Mouse (Mus musculus): ENCODE results near the gene Alox8. TPM values are rescaled to one million over a fixed set of nuclear protein-coding genes. Genes with fewer than 3 reads are reported as not detected.

Alox8 gene
- polyA plus RNA-seq, 1 experiment: 0.43 TPM

DNA sequence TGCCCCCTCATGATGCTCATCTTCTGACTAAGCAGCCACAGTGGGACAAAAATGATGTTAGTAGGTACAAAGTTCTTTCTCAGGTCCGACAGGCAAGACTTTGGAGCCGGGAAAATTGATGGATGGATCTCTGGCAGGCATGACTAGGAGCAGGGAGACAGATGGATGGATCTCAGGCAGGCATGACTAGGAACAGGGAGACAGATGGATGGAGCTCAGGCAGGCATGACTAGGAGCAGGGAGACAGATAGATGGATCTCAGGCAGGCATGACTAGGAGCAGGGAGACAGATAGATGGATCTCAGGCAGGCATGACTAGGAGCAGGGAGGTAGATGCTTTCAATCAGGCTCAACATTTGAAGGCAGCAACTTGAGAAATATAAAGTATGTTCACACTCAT is 13.8 kb upstream of the Alox8 start:
- no peaks in the 10 kb centered on the region for H3K4me1 ChIP-seq (replicated peaks; ENCODE audit: control insufficient read depth, insufficient read depth, low read length)
- H3K4me3 ChIP-seq (ENCODE audit: control insufficient read depth, insufficient read depth, low read length): no peak overlapping the region
- no peak overlapping the region for H3K27ac ChIP-seq (ENCODE audit: control insufficient read depth, insufficient read depth, low read length)
- no peak for DNase-seq
- TF ChIP-seq POLR2A (IDR thresholded peaks at IDR 0.05; ENCODE audit: control insufficient read depth, extremely low read depth, insufficient read depth, low read length, poor library complexity) (no peak), CTCF (IDR thresholded peaks at IDR 0.05; ENCODE audit: borderline replicate concordance, control insufficient read depth, extremely low read depth, insufficient read depth, low read length, poor library complexity) (no peak)
- no peaks in the 10 kb centered on the region for H3K36me3 ChIP-seq (ENCODE audit: control insufficient read depth, insufficient read depth, low read length)
- H3K27me3 ChIP-seq (ENCODE audit: control insufficient read depth, insufficient read depth, low read length): no peaks in the 10 kb centered on the region
- 79% methylated on average over 2 of the region's 2 CpGs for WGBS

DNA sequence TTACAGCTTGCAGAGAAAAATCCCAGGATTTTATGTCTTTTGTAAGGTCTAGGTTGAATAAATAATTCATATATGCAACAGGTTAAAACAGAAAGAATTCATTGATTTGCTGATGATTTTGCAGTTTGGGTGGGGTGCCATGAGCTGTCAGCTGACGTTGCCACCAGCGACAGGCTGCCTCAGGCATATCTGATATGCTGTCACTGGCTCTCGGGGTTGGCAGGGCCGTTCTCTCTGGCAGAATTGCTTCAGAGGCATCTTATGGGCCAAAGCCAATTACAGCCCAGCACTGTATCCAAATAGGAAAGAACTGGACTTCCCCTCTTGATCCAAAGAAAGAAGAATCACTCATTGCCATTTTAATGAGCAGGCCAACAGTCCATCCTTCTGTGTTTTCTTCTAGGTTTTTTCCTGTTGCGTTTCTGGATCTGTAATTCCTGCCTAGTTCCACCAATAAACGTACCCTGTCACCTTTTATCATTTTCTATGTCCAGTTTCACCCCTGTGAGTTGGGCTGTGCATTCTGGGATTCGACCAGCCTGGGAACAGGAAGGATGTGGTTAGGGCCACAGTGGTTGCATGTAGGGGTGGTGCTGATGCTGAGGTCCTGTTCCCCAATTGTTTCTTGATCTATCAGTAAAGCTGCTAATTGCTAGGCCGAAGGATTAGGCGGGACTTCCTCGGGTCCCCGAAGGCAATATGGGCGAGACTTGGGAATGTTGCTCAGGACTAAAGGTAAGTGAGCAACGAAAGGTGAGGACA is 5.0 kb upstream of the Alox8 start:
- DNase-seq: no peak
- TF ChIP-seq POLR2A (IDR thresholded peaks at IDR 0.05; ENCODE audit: control insufficient read depth, extremely low read depth, insufficient read depth, low read length, poor library complexity) (no peak), CTCF (IDR thresholded peaks at IDR 0.05; ENCODE audit: borderline replicate concordance, control insufficient read depth, extremely low read depth, insufficient read depth, low read length, poor library complexity) (no peak)

DNA sequence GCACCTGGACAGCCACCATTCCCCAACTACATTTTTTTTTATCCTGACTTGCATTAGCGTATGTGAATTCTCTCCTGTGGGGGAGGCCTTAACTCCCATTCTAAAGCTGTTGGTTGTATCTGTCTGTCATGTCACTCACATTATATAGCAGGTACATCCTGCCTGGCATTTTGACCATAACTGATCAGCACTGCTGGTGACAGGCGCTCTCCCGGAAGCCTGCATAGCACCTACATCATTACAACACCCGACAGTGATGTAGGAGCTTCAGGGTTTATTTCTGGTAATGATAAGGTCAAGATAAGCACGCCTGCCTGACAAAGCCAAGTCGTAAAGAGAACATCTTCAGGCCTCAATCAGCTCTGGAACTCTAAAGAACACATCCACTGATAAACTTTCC is 2.6 kb upstream of the Alox8 start:
- H3K4me1 ChIP-seq (replicated peaks; ENCODE audit: control insufficient read depth, insufficient read depth, low read length): peaks cover 12% of the 10 kb centered on the region
- 0 out of 2 replicates have a peak, but pooled peaks cover 2% of the 10 kb centered on the region for H3K27me3 ChIP-seq (ENCODE audit: control insufficient read depth, insufficient read depth, low read length)
- H3K36me3 ChIP-seq (ENCODE audit: control insufficient read depth, insufficient read depth, low read length): no peaks in the 10 kb centered on the region
- H3K27ac ChIP-seq (ENCODE audit: control insufficient read depth, insufficient read depth, low read length): no peak overlapping the region
- 91% methylated on average over 6 of the region's 6 CpGs for WGBS
- TF ChIP-seq CTCF (IDR thresholded peaks at IDR 0.05; ENCODE audit: borderline replicate concordance, control insufficient read depth, extremely low read depth, insufficient read depth, low read length, poor library complexity): no peak
- no peak overlapping the region for H3K4me3 ChIP-seq (ENCODE audit: control insufficient read depth, insufficient read depth, low read length)
- DNase-seq: no peak

More for the DNA sequence above, 5.0 kb upstream of the Alox8 start:
- 53% methylated on average over 13 of the region's 13 CpGs for WGBS
- no peaks in the 10 kb centered on the region for H3K36me3 ChIP-seq (ENCODE audit: control insufficient read depth, insufficient read depth, low read length)
- no peak overlapping the region for H3K27ac ChIP-seq (ENCODE audit: control insufficient read depth, insufficient read depth, low read length)
- H3K27me3 ChIP-seq (ENCODE audit: control insufficient read depth, insufficient read depth, low read length): no peaks in the 10 kb centered on the region
- H3K4me3 ChIP-seq (ENCODE audit: control insufficient read depth, insufficient read depth, low read length): no peak overlapping the region
- peaks cover 2% of the 10 kb centered on the region for H3K4me1 ChIP-seq (replicated peaks; ENCODE audit: control insufficient read depth, insufficient read depth, low read length)

DNA sequence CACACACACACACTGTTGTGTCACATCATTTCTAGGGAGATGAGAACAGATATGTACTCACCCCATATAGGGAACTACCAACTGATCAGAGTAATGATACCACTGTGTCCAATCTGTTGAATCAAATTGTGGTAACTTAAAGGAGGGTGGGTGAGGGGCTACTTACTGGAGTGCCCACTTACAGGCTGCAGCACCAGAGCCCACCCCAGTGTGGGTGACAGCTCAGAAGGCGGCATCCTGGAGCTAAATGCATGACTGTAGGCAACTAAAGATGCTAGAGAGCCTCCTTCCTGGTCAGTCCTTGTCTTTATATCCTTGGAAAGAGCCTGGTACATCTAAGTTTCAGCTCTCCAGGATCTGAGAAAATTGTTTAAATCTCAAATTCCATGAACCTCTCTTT is 1.6 kb upstream of the Alox8 start:
- no peak for TF ChIP-seq POLR2A (IDR thresholded peaks at IDR 0.05; ENCODE audit: control insufficient read depth, extremely low read depth, insufficient read depth, low read length, poor library complexity)
- 88% methylated on average over 1 of the region's 1 CpGs for WGBS
- no peak overlapping the region for H3K4me3 ChIP-seq (ENCODE audit: control insufficient read depth, insufficient read depth, low read length)
- H3K36me3 ChIP-seq (ENCODE audit: control insufficient read depth, insufficient read depth, low read length): no peaks in the 10 kb centered on the region
- H3K27me3 ChIP-seq (ENCODE audit: control insufficient read depth, insufficient read depth, low read length): 0 out of 2 replicates have a peak, but pooled peaks cover 2% of the 10 kb centered on the region
- no peak overlapping the region for H3K27ac ChIP-seq (ENCODE audit: control insufficient read depth, insufficient read depth, low read length)
- DNase-seq: no peak
- H3K4me1 ChIP-seq (replicated peaks; ENCODE audit: control insufficient read depth, insufficient read depth, low read length): peaks cover 12% of the 10 kb centered on the region

DNA sequence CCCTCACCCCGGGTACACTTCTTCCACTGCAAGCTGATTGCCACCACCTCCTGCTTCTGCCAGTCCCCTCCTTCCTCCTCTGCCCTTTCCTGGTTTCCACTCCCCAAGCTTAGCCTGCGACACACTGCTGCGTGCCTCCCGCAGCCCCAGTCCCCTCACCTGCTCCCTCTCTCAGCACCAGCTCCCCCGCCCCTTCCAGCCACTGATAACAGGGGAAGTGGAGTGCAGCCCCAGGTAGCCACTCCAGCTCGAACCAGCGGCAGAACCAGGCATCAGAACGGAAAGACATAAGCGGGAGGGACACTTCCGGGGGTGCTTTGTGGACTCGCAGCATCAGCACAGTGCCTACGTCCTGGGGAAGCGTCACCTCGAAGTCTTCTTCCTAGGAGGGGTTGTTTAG is 449 bp downstream of the Alox8 start:
- Histone ChIP-seq H3K27me3 (ENCODE audit: control insufficient read depth, insufficient read depth, low read length) (0 out of 2 replicates have a peak, but pooled peaks cover 2% of the 10 kb centered on the region), H3K4me1 (replicated peaks; ENCODE audit: control insufficient read depth, insufficient read depth, low read length) (peaks cover 12% of the 10 kb centered on the region), H3K36me3 (ENCODE audit: control insufficient read depth, insufficient read depth, low read length) (no peaks in the 10 kb centered on the region), H3K27ac (ENCODE audit: control insufficient read depth, insufficient read depth, low read length) (no peak overlapping the region), H3K4me3 (ENCODE audit: control insufficient read depth, insufficient read depth, low read length) (peak overlapping the region; percentile 26)
- WGBS: under 1% methylated on average over 14 of the region's 14 CpGs
- peak; percentile 18 for DNase-seq
- TF ChIP-seq POLR2A (IDR thresholded peaks at IDR 0.05; ENCODE audit: control insufficient read depth, extremely low read depth, insufficient read depth, low read length, poor library complexity) (no peak), CTCF (IDR thresholded peaks at IDR 0.05; ENCODE audit: borderline replicate concordance, control insufficient read depth, extremely low read depth, insufficient read depth, low read length, poor library complexity) (no peak)

DNA sequence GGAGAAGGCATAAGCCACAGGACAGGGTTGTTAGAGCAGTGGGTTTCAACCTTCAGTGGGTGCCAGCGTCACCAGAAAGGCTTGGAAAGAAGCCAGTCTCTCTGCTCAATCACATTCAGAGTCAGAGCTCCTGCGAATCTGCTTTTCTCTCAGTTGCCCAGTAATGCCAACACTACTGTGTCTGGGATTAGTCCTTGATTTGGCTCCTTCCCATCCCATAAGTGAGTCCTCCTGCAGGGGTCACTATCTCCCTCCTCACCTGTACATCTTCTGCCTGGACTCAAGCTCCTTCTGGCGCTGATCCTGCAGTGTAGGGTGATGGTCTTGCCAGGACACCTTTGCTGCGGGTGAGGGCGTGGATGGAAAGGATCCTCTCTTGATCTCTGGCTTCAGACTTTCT is 877 bp downstream of the Alox8 start:
- Histone ChIP-seq H3K27me3 (ENCODE audit: control insufficient read depth, insufficient read depth, low read length) (0 out of 2 replicates have a peak, but pooled peaks cover 2% of the 10 kb centered on the region), H3K36me3 (ENCODE audit: control insufficient read depth, insufficient read depth, low read length) (no peaks in the 10 kb centered on the region), H3K4me3 (ENCODE audit: control insufficient read depth, insufficient read depth, low read length) (no peak overlapping the region), H3K4me1 (replicated peaks; ENCODE audit: control insufficient read depth, insufficient read depth, low read length) (peaks cover 12% of the 10 kb centered on the region), H3K27ac (ENCODE audit: control insufficient read depth, insufficient read depth, low read length) (no peak overlapping the region)
- WGBS: 7% methylated on average over 5 of the region's 5 CpGs
- DNase-seq: no peak
- no peak for TF ChIP-seq POLR2A (IDR thresholded peaks at IDR 0.05; ENCODE audit: control insufficient read depth, extremely low read depth, insufficient read depth, low read length, poor library complexity)
- no peak for TF ChIP-seq CTCF (IDR thresholded peaks at IDR 0.05; ENCODE audit: borderline replicate concordance, control insufficient read depth, extremely low read depth, insufficient read depth, low read length, poor library complexity)

DNA sequence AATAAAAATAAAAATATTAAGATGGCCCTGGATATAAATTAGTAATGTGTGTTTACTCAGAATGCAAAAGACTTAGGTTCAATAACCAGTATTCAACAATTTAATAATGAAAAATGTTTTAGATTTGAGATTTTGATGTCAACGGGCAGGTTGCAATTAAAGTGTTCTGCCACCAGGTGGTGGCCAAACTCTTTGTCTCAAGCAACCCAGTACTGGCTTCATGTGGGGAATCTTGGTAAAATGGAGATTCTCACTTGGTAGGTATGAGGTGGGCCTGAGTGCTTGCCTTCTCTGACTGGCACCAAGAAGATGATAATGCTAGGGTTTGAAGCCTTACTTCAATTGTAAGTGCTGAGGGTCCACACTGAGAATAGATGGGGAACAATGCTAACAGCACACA is 4.8 kb downstream of the Alox8 start:
- H3K27ac ChIP-seq (ENCODE audit: control insufficient read depth, insufficient read depth, low read length): no peak overlapping the region
- TF ChIP-seq CTCF (IDR thresholded peaks at IDR 0.05; ENCODE audit: borderline replicate concordance, control insufficient read depth, extremely low read depth, insufficient read depth, low read length, poor library complexity): no peak
- no peak for TF ChIP-seq POLR2A (IDR thresholded peaks at IDR 0.05; ENCODE audit: control insufficient read depth, extremely low read depth, insufficient read depth, low read length, poor library complexity)
- H3K4me3 ChIP-seq (ENCODE audit: control insufficient read depth, insufficient read depth, low read length): no peak overlapping the region
- 2% methylated on average over 1 of the region's 1 CpGs for WGBS
- no peaks in the 10 kb centered on the region for H3K36me3 ChIP-seq (ENCODE audit: control insufficient read depth, insufficient read depth, low read length)
- peak; percentile 21 for DNase-seq
- 0 out of 2 replicates have a peak, but pooled peaks cover 2% of the 10 kb centered on the region for H3K27me3 ChIP-seq (ENCODE audit: control insufficient read depth, insufficient read depth, low read length)
- H3K4me1 ChIP-seq (replicated peaks; ENCODE audit: control insufficient read depth, insufficient read depth, low read length): peaks cover 12% of the 10 kb centered on the region

Data from thymus, adult 2 months (tissue).